Mouse (Mus musculus) hindbrain, embryonic 15.5 days (tissue): Measurements from ENCODE around the gene Nme9. TPM values are rescaled to one million over a fixed set of nuclear protein-coding genes. Genes with fewer than 3 reads are reported as not detected.

Experiments
- ATAC-seq: fragments of 200-750 bp; cut with Nextera tagmentation; 2 replicates; pipeline ENCODE4 v1.8.0; 2017; ENCODE audit warnings: low read depth, moderate number of reproducible peaks, moderate TSS enrichment; ENCODE audit not compliant: low FRiP score
- H3K27ac ChIP-seq: fragments of 300-500 bp; sonication (generic); replicated peaks from 2 replicates; pipeline ENCODE4 v1.5.1; 2015; ENCODE audit warnings: mild to moderate bottlenecking, inconsistent platforms
- H3K27me3 ChIP-seq: fragments of 300-500 bp; sonication (generic); 2 replicates; pipeline ENCODE4 v1.6.1; 2015; ENCODE audit warnings: control low read depth, inconsistent platforms
- H3K36me3 ChIP-seq: fragments of 300-500 bp; sonication (generic); 2 replicates; pipeline ENCODE4 v1.6.1; 2015; ENCODE audit warnings: control low read depth, inconsistent platforms
- H3K4me1 ChIP-seq: fragments of 300-500 bp; sonication (generic); replicated peaks from 2 replicates; pipeline ENCODE4 v1.6.1; 2015; ENCODE audit warnings: control low read depth, inconsistent platforms
- H3K4me2 ChIP-seq: fragments of 300-500 bp; sonication (generic); 2 replicates; pipeline ENCODE4 v1.6.1; 2015; ENCODE audit warnings: moderate library complexity, mild to moderate bottlenecking, inconsistent platforms
- H3K4me3 ChIP-seq: fragments of 300-500 bp; sonication (generic); 2 replicates; pipeline ENCODE4 v1.5.1; 2015; ENCODE audit warnings: mild to moderate bottlenecking, inconsistent platforms
- H3K9ac ChIP-seq: fragments of 300-500 bp; sonication (generic); 2 replicates; pipeline ENCODE4 v1.6.1; 2015; ENCODE audit warnings: inconsistent platforms
- H3K9me3 ChIP-seq: fragments of 300-500 bp; sonication (generic); 2 replicates; pipeline ENCODE4 v1.6.1; 2016; ENCODE audit warnings: control low read depth, inconsistent platforms
- WGBS: fragments of 180-500 bp; shearing (Covaris S2); methylation state at CpG from one replicate; pipeline ENCODE4 v1.1.7; 2015; 5-methylcytosine and 5-hydroxymethylcytosine counted together
- polyA plus RNA-seq: library from polyadenylated mRNA; unstranded; fragments of >200 nt; fragmentation: Nextera tagmentation; extraction: Ambion mirVana; gene quantifications from 2 replicates; pipeline ENCODE4 v1.2.1, GENCODE M21; 2015

Nme9 gene
- polyA plus RNA-seq, 1 experiment from 2014 or later, result 0.60 TPM

DNA sequence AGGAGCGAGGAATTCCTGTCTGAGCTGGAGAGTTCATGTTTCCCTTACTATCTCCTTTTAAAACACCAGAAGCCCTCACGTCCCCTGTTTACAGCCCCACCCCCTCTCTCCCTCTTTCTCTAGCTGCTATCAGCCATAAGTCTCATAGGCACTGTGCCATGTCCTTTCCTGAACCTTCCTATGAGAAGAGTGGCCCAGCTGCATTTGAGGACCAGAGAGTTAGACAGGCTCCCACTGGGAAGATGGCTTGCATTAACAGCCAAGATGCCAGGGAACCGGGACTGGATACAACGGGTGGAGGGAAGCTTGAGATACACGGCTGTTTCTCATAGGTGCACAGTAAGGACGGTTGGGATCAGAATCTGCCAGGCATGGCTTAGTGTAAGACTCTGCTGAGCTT, 13.6 kb downstream of the Nme9 start:
- 81% methylated on average over 6 of the region's 6 CpGs for WGBS

DNA sequence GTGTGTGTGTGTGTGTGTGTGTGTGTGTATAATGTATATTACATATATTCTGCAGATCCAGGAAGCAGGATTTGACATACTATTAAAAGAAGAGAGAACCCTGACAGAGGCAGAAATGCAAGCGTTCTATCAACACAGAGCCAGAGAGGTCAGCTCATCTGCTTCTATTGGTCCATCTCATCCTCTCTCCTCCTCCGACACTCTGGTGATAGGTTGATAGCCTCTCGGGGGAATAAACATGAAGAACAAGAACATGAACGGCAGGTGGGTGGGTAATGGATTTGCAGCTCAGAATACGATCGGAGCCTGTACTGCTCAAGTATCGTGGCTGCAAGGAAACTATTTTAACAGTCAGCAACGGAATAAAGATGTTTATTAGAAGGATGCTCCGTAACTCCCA, 17.3 kb downstream of the Nme9 start:
- H3K27ac ChIP-seq, result no peak overlapping the region

More for the DNA sequence above, 13.6 kb downstream of the Nme9 start:
- Histone ChIP-seq H3K27me3 (no peaks in the 10 kb centered on the region), H3K4me2 (no peak overlapping the region), H3K9me3 (no peaks in the 10 kb centered on the region), H3K36me3 (no peaks in the 10 kb centered on the region), H3K4me1 (no peaks in the 10 kb centered on the region), H3K27ac (no peak overlapping the region), H3K9ac (no peak overlapping the region), H3K4me3 (no peak overlapping the region)
- ATAC-seq, result no peak

DNA sequence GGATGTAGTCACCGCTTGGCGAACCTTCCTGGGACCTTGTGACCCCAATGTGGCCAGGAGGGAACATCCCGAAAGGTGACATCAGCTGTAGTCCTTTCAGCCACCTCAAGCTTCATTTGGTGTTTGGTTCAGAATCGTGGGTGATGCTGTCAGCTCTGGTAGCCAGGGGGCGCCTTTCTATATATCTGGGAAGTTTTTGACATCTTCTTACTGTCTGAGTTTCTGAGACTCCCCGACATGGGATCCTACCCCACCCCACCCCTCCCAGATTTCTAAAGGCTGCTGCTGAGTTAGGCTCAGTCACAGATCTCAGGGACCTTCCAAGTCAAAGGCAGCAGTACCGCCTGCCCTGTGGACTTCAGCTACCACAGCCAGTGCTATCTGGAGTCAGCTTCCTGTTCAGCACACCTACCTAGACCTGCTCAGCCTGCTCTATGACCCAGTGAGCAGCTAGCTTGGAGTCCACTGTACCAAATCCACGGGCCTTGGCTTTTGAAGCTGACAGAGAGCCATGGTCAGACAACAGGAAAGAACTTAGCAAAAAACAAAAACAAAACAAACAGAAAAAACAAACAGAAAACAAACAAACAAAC, 18.5 kb downstream of the Nme9 start:
- Histone ChIP-seq H3K36me3 (no peaks in the 10 kb centered on the region), H3K9ac (no peak overlapping the region), H3K4me1 (peaks cover 5% of the 10 kb centered on the region; the same call in 1 of the 2 replicates), H3K9me3 (no peaks in the 10 kb centered on the region), H3K27me3 (no peaks in the 10 kb centered on the region), H3K4me3 (no peak overlapping the region), H3K27ac (no peak overlapping the region), H3K4me2 (no peak overlapping the region)
- ATAC-seq, result no peak
- 75% methylated on average over 8 of the region's 8 CpGs for WGBS

More for the DNA sequence above, 17.3 kb downstream of the Nme9 start:
- Histone ChIP-seq H3K9me3 (no peaks in the 10 kb centered on the region), H3K4me3 (no peak overlapping the region), H3K4me1 (peaks cover 5% of the 10 kb centered on the region; the same call in 1 of the 2 replicates), H3K9ac (no peak overlapping the region), H3K4me2 (no peak overlapping the region), H3K27me3 (no peaks in the 10 kb centered on the region), H3K36me3 (no peaks in the 10 kb centered on the region)
- no peak for ATAC-seq
- WGBS, result 65% methylated on average over 9 of the region's 9 CpGs

DNA sequence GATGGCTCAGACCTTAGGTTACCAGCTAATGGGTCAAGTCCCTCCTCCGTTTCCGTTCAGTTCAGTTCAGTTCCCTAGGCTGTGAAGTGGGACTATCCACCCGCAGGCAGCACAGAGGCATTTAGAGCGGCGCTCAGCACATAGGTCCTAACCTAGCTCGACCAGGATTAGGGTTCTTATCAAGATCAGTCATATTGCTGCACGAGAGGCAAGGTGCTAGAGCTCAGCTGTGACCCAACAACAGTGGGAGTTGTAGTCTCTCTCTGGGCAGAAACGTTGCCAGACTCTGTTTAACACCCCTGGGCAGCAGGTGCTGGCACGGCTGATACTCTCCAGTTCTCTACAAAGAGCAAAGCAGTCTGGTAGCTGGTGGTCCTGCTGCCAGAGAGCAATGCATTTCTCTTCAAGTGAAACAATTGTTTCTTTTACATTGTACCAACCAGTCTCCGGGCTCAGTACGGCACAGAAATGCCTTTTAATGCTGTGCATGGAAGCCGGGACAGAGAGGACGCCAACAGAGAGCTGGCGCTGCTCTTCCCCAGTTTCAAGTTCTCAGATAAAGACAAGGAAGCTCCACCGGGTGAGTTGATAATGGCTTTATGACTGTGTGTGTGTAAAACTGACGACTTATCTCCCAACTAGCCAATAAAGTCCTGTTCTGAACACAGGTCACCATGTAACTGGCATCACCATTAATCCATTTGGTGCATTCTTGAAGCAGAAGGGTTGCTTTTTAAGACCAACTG, 19.2 kb downstream of the Nme9 start:
- peaks cover 5% of the 10 kb centered on the region; the same call in 1 of the 2 replicates for H3K4me1 ChIP-seq
- H3K4me2 ChIP-seq, result no peak overlapping the region
- no peaks in the 10 kb centered on the region for H3K27me3 ChIP-seq
- H3K9me3 ChIP-seq, result no peaks in the 10 kb centered on the region
- 69% methylated on average over 16 of the region's 16 CpGs for WGBS
- no peak overlapping the region for H3K4me3 ChIP-seq
- no peaks in the 10 kb centered on the region for H3K36me3 ChIP-seq
- no peak overlapping the region for H3K9ac ChIP-seq
- no peak for ATAC-seq
- H3K27ac ChIP-seq, result no peak overlapping the region

DNA sequence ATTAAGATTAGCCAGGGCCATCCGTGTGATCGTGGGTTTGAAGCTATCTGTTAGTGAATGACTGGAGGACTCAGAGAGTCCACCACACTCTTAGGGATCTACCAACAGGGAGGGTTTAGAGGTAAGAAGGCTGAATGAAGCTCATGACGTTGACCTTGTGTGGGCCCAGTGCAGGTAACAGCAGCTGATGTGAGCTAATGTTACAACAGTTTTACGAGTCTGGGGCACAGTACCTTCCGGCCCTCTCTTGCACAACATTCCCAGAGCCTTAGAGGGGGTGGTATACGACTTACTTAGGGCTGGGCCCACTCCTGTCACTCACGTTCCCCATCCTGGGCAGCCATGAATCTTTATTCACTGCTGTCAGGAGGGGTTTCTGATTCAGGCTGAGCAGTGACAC, 20.1 kb downstream of the Nme9 start:
- no peak for ATAC-seq
- WGBS, result 91% methylated on average over 7 of the region's 7 CpGs
- H3K27me3 ChIP-seq, result no peaks in the 10 kb centered on the region
- peaks cover 5% of the 10 kb centered on the region; the same call in 1 of the 2 replicates for H3K4me1 ChIP-seq
- H3K4me3 ChIP-seq, result no peak overlapping the region
- H3K9ac ChIP-seq, result no peak overlapping the region
- no peaks in the 10 kb centered on the region for H3K9me3 ChIP-seq
- no peak overlapping the region for H3K4me2 ChIP-seq
- H3K27ac ChIP-seq, result no peak overlapping the region
- no peaks in the 10 kb centered on the region for H3K36me3 ChIP-seq

DNA sequence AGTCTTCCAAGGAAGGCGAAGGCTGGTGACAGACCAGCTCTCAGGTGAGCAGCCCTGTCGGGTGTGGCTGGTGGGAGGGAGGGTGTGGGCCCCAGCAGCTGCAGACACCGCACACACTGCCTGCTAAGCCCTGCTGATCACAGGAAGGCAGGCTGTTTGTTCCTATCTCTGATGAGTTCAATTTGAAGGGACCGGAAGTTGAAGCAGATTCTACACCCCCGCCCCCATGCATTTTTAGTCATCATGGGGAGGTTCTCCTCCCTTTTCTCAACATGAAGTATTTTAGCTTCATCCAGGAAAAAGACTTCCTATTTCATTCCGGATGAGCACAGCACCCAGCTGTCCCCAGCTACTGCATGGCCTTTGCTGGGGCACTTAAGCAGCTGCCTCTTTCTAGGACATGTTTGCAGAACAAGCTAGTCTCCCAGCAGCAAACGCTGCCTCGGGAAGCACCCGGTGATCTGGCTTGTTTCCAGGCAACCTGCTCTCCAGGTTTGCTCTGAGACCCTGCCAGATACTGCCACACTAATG, 28.0 kb downstream of the Nme9 start:
- ATAC-seq, result no peak
- H3K27me3 ChIP-seq, result no peaks in the 10 kb centered on the region
- 68% methylated on average over 9 of the region's 9 CpGs for WGBS
- no peaks in the 10 kb centered on the region for H3K9me3 ChIP-seq
- H3K4me3 ChIP-seq, result no peak overlapping the region
- 0 out of 2 replicates have a peak, but pooled peaks cover 12% of the 10 kb centered on the region for H3K4me1 ChIP-seq
- no peak overlapping the region for H3K4me2 ChIP-seq
- H3K27ac ChIP-seq, result 0 out of 2 replicates have a peak overlapping the region, but pooled peaks have one; percentile 17
- no peak overlapping the region for H3K9ac ChIP-seq
- peaks cover 7% of the 10 kb centered on the region; the same call in 1 of the 2 replicates for H3K36me3 ChIP-seq

DNA sequence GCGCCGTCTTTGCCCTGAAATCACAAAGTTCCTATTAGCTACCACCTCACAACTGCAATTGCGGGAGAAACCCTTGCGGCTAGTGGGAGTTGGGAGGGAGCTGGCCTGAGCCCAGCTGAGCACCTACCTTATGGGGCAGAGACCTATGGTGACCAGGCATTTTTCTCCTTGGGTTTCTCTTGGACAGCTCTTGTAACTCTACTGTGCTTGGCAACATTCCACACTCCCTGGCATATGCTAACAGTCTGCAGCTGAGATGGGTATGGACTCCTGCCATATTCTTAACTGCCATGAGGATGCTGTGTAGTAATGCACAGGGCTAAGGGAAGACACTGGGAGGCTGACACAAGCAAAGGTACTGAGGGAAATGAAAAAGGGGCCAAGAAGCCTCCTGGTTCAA, 29.5 kb downstream of the Nme9 start:
- peak; percentile 56; the same call in 1 of the 2 replicates for ATAC-seq
- 89% methylated on average over 4 of the region's 4 CpGs for WGBS
- no peaks in the 10 kb centered on the region for H3K9me3 ChIP-seq
- H3K4me2 ChIP-seq, result no peak overlapping the region
- 0 out of 2 replicates have a peak, but pooled peaks cover 12% of the 10 kb centered on the region for H3K4me1 ChIP-seq
- H3K9ac ChIP-seq, result no peak overlapping the region
- H3K27me3 ChIP-seq, result no peaks in the 10 kb centered on the region
- no peak overlapping the region for H3K4me3 ChIP-seq
- peaks cover 10% of the 10 kb centered on the region; the same call in 1 of the 2 replicates for H3K36me3 ChIP-seq
- H3K27ac ChIP-seq, result no peak overlapping the region

DNA sequence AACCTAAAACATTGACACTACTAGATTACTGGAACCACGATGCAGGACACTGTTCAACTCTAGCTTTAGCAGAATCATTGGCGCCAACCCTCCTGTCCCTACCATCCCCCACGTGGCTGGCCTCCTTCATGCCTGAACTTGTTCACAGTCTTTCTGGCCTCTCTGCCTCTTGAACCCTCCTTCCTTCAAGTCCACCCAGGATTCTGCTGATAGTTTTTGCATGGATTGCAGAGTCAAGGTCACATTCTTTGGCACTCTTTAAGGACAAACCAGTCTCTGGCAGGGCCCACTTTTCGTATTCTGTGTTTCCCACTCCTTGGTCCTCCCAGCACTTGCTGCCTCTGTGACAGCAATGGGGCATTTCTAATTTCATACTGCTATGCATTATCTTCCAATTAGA, 31.9 kb downstream of the Nme9 start:
- no peak overlapping the region for H3K4me2 ChIP-seq
- no peaks in the 10 kb centered on the region for H3K9me3 ChIP-seq
- 0 out of 2 replicates have a peak, but pooled peaks cover 12% of the 10 kb centered on the region for H3K4me1 ChIP-seq
- H3K4me3 ChIP-seq, result no peak overlapping the region
- ATAC-seq, result no peak
- 90% methylated on average over 4 of the region's 4 CpGs for WGBS
- H3K9ac ChIP-seq, result no peak overlapping the region
- no peaks in the 10 kb centered on the region for H3K27me3 ChIP-seq
- H3K36me3 ChIP-seq, result peaks cover 31% of the 10 kb centered on the region
- H3K27ac ChIP-seq, result no peak overlapping the region

DNA sequence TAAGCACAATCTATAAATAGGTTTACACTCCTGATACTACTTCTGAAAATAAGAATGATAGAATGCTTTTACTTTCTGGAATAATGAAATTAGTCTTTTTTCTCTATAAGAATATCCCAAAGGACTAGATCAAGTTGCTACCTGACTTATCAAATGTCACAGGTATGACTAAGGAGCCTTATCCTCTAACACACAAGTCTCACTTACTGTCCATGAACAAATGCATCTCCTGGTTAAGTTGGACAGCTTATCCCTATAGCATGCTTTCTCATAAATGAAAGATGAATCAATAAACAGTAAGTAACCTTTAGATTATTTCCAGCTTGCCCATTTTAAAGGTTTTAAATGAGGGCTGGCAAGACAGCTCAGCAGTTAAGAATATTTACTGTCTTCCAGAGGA, 33.4 kb downstream of the Nme9 start:
- no peak for ATAC-seq
- no peaks in the 10 kb centered on the region for H3K9me3 ChIP-seq
- 0 out of 2 replicates have a peak, but pooled peaks cover 10% of the 10 kb centered on the region for H3K4me1 ChIP-seq
- no peak overlapping the region for H3K9ac ChIP-seq
- no peak overlapping the region for H3K4me3 ChIP-seq
- no peaks in the 10 kb centered on the region for H3K27me3 ChIP-seq
- no peak overlapping the region for H3K27ac ChIP-seq
- H3K4me2 ChIP-seq, result no peak overlapping the region
- peaks cover 33% of the 10 kb centered on the region for H3K36me3 ChIP-seq

DNA sequence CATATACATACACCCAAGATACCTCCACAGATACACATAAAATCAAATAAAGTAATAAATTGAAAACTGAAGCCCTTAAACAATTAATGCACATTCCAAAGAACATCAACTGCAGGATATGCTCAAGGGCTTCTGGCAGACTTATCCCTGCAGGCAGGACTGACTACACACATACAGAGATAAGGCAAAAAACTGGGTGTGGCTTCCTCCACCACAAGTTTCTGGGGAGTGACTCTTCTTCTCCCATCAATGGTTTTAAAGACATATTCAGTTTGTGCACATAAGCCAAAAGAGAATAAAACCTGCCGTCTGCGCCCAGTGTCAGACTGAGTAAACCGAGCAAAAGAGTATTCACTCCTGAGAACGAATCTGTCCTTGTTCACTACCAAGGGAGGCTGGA, 33.9 kb downstream of the Nme9 start:
- Histone ChIP-seq H3K27me3 (no peaks in the 10 kb centered on the region), H3K9me3 (no peaks in the 10 kb centered on the region), H3K9ac (no peak overlapping the region), H3K4me3 (no peak overlapping the region), H3K4me1 (0 out of 2 replicates have a peak, but pooled peaks cover 10% of the 10 kb centered on the region), H3K27ac (no peak overlapping the region), H3K4me2 (no peak overlapping the region), H3K36me3 (peaks cover 34% of the 10 kb centered on the region)
- 95% methylated on average over 4 of the region's 4 CpGs for WGBS
- ATAC-seq, result no peak

DNA sequence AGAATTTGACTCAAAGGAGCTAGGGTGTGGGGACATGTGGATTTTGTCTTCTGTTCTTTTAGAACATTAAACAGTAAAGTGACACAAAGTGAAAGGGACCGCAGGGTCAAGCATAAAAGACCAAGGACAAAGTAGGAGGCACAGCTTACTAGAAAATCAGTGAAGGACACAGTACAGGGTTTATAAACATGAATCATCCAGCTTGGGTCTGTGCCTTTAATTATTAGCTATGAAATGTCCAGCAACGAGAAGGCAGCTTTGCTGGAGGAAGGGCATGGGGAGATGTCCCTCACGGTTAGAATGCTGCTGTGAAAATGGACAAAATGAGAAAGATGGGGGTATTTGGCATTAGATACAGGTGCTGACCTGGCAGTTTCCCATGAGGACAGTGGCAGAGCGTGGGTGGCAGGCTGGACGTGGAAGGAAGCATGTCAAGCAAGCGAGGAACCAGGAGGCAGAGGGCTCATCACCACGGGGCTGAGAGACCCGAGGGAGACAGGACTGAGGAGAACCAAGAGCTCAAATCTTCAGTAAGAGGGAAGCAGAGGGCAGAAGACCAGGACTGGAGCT, 35.9 kb downstream of the Nme9 start:
- H3K4me1 ChIP-seq, result no peaks in the 10 kb centered on the region
- H3K9ac ChIP-seq, result no peak overlapping the region
- H3K27me3 ChIP-seq, result no peaks in the 10 kb centered on the region
- no peaks in the 10 kb centered on the region for H3K9me3 ChIP-seq
- no peak overlapping the region for H3K4me3 ChIP-seq
- H3K27ac ChIP-seq, result no peak overlapping the region
- 93% methylated on average over 8 of the region's 8 CpGs for WGBS
- H3K4me2 ChIP-seq, result no peak overlapping the region
- H3K36me3 ChIP-seq, result peaks cover 34% of the 10 kb centered on the region
- ATAC-seq, result no peak

DNA sequence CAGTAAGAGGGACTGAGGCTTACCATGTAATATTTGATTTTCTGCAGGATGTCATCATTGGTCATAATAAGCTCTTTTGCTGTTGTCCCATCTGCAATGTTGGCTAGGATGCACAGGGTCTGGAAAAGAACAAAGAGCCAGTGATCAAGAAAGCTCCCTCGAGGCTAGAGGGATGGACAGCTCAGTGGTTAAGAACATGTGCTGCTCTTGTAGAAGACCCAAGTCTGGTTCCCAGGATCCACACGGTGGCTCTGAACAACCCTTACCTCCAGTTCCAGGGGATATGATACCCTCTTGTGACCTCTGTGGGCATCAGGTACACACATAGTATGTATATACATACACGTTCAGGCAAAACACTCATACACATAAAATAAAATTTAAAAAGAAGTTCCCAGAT, 36.6 kb downstream of the Nme9 start:
- WGBS, result 89% methylated on average over 3 of the region's 3 CpGs
- Histone ChIP-seq H3K4me2 (no peak overlapping the region), H3K27me3 (no peaks in the 10 kb centered on the region), H3K27ac (no peak overlapping the region), H3K9ac (no peak overlapping the region), H3K4me1 (no peaks in the 10 kb centered on the region), H3K9me3 (no peaks in the 10 kb centered on the region), H3K36me3 (peaks cover 38% of the 10 kb centered on the region), H3K4me3 (no peak overlapping the region)
- no peak for ATAC-seq
